Mouse (Mus musculus): ENCODE data around the gene Atp1b1. TPM values are rescaled to one million over a fixed set of nuclear protein-coding genes. Genes with fewer than 3 reads are reported as not detected.

The Atp1b1 gene
- polyA plus RNA-seq, 1 experiment: 868 TPM

DNA sequence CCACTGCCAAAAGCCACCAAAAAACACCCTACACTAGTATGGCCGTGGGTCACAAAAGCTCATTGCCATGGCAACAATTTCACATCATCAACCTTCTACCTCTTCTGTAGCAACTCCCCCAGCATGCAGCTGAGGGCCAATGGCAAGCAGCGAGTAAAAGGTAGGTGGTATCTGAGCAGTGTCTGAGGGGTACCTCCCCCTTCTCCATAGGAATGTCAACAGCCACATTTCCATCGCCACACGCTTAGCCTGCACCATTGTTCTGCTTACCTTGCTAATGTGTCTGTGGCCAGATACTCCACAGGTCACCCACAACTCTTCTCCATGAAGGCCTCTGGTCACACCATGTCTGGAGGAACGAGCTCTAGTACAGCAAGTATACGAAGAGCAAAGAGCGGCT, 15.2 kb upstream of the Atp1b1 start:
- TF ChIP-seq POLR2A (IDR thresholded peaks at IDR 0.05; ENCODE audit: insufficient read depth, low read depth, low read length) (no peak), CTCF (IDR thresholded peaks at IDR 0.05; ENCODE audit: insufficient read depth, low read depth, low read length) (no peak)
- 80% methylated on average over 7 of the region's 7 CpGs for WGBS
- Histone ChIP-seq H3K4me3 (ENCODE audit: insufficient read depth, low read depth, low read length) (no peak overlapping the region), H3K4me1 (ENCODE audit: control insufficient read depth, insufficient read depth, low read length) (peaks cover 17% of the 10 kb centered on the region), H3K27ac (ENCODE audit: insufficient read depth, low read depth, low read length) (peak overlapping the region; percentile 97)

DNA sequence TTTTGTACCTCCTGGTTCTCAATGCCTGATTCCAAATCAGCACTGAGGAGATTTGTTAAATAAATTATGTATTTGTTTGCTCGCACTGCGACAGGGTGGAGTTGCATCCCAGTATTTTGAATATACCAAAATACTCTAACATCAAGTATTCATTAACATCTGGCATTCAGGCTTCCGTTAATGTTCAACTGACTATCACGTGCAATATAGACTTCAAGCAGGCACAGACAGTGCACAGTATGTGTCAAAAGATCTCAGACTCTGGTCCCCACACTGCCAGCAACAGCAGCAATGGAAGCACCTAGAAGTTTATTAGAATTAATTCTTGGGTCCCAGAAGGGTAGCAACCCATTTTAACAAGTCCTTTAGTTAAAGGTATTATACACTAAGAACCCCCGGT, 13.5 kb upstream of the Atp1b1 start:
- Histone ChIP-seq H3K27ac (ENCODE audit: insufficient read depth, low read depth, low read length) (no peak overlapping the region), H3K4me1 (ENCODE audit: control insufficient read depth, insufficient read depth, low read length) (peaks cover 21% of the 10 kb centered on the region), H3K4me3 (ENCODE audit: insufficient read depth, low read depth, low read length) (no peak overlapping the region)
- WGBS: 89% methylated on average over 5 of the region's 5 CpGs
- TF ChIP-seq CTCF (IDR thresholded peaks at IDR 0.05; ENCODE audit: insufficient read depth, low read depth, low read length) (no peak), POLR2A (IDR thresholded peaks at IDR 0.05; ENCODE audit: insufficient read depth, low read depth, low read length) (no peak)

DNA sequence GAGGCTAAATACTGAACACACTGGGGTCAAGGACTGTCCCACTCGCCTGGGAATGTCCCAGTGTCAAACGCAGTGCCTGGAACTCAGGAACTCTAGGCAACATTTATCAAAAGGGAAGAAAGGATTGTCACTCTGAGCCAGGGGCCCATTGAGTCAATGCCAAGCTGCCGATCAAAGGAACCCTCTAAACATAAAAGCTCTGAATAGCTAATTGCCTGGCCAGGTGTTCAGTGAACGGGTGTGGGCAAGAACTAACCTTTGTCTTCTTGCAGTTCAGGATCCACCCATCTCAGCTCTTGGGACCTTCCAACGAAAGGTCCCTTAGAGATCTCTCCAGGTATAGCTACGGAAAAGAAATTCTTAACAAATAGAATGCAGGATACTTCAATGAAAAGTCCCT, 12.8 kb upstream of the Atp1b1 start:
- Histone ChIP-seq H3K27ac (ENCODE audit: insufficient read depth, low read depth, low read length) (no peak overlapping the region), H3K4me1 (ENCODE audit: control insufficient read depth, insufficient read depth, low read length) (peaks cover 18% of the 10 kb centered on the region), H3K4me3 (ENCODE audit: insufficient read depth, low read depth, low read length) (no peak overlapping the region)
- TF ChIP-seq POLR2A (IDR thresholded peaks at IDR 0.05; ENCODE audit: insufficient read depth, low read depth, low read length) (no peak), CTCF (IDR thresholded peaks at IDR 0.05; ENCODE audit: insufficient read depth, low read depth, low read length) (no peak)
- WGBS: 59% methylated on average over 6 of the region's 6 CpGs

DNA sequence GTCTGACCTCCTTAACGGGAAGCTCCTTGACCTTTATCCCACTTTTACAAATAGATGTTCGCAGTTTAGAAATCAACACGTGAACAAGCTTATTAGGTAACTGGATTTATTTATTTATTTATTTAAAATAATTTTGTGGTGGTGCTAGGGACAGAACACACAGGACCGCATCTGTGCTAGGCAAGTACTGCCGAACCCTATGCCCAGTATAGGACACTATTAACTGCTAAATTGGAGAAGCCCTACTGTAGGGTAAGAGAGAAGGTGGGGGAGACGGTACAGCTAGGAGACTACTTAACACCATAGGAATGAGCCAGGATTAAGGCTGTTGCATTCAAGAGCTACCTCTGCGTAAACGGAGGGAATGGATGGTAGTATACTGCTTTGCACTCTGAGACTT, 10.2 kb upstream of the Atp1b1 start:
- WGBS: 90% methylated on average over 8 of the region's 8 CpGs
- Histone ChIP-seq H3K4me3 (ENCODE audit: insufficient read depth, low read depth, low read length) (no peak overlapping the region), H3K4me1 (ENCODE audit: control insufficient read depth, insufficient read depth, low read length) (peaks cover 16% of the 10 kb centered on the region), H3K27ac (ENCODE audit: insufficient read depth, low read depth, low read length) (no peak overlapping the region)
- TF ChIP-seq CTCF (IDR thresholded peaks at IDR 0.05; ENCODE audit: insufficient read depth, low read depth, low read length) (no peak), POLR2A (IDR thresholded peaks at IDR 0.05; ENCODE audit: insufficient read depth, low read depth, low read length) (no peak)

DNA sequence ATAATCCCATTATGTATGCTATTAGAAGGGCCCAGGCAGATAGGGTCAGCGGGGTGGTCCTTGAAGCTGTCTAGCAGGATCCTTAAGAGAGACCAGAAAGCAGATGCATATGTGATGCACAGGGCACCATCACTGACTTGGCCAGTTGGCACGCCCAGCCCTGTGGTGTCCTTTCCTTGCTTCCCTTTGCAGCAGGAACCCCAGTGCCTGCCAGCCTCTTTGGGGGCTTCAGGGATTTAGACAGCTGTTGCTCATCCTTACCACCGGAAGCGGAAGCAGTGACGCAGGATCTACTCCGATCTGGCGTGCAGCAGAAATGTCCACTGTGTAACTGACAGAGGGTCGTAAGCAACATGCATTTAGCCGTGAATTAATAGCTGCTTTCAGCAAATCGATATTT, 9.3 kb upstream of the Atp1b1 start:
- no peak overlapping the region for H3K4me3 ChIP-seq (ENCODE audit: insufficient read depth, low read depth, low read length)
- 94% methylated on average over 10 of the region's 10 CpGs for WGBS
- H3K27ac ChIP-seq (ENCODE audit: insufficient read depth, low read depth, low read length): no peak overlapping the region
- H3K4me1 ChIP-seq (ENCODE audit: control insufficient read depth, insufficient read depth, low read length): peaks cover 21% of the 10 kb centered on the region
- TF ChIP-seq CTCF (IDR thresholded peaks at IDR 0.05; ENCODE audit: insufficient read depth, low read depth, low read length) (no peak), POLR2A (IDR thresholded peaks at IDR 0.05; ENCODE audit: insufficient read depth, low read depth, low read length) (no peak)

DNA sequence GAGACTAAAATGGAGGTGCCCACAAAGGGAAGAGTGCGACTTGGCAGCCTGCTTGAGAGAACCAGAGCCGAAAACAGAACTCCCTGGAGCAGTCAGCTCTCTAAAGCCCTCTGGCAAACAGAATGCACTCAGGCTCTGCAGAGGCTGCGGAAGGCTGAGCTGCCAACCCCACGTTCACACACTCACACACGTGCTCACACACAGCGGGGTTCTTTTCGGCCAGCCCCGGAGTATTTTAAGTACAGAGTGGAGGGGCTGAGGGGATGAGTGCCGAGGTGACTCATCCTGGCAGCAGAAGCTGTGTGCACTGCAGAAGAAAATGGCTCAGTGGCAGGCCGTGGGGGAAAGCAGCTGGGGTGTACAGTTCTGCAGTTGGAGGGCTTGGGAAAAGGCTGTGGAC, 3.6 kb upstream of the Atp1b1 start:
- TF ChIP-seq CTCF (IDR thresholded peaks at IDR 0.05; ENCODE audit: insufficient read depth, low read depth, low read length): no peak
- TF ChIP-seq POLR2A (IDR thresholded peaks at IDR 0.05; ENCODE audit: insufficient read depth, low read depth, low read length): peak; percentile 76; the same call in 1 of the 2 replicates
- H3K4me1 ChIP-seq (ENCODE audit: control insufficient read depth, insufficient read depth, low read length): peaks cover 26% of the 10 kb centered on the region
- WGBS: 6% methylated on average over 10 of the region's 10 CpGs
- peak overlapping the region; percentile 97 for H3K27ac ChIP-seq (ENCODE audit: insufficient read depth, low read depth, low read length)
- H3K4me3 ChIP-seq (ENCODE audit: insufficient read depth, low read depth, low read length): peak overlapping the region; percentile 40

DNA sequence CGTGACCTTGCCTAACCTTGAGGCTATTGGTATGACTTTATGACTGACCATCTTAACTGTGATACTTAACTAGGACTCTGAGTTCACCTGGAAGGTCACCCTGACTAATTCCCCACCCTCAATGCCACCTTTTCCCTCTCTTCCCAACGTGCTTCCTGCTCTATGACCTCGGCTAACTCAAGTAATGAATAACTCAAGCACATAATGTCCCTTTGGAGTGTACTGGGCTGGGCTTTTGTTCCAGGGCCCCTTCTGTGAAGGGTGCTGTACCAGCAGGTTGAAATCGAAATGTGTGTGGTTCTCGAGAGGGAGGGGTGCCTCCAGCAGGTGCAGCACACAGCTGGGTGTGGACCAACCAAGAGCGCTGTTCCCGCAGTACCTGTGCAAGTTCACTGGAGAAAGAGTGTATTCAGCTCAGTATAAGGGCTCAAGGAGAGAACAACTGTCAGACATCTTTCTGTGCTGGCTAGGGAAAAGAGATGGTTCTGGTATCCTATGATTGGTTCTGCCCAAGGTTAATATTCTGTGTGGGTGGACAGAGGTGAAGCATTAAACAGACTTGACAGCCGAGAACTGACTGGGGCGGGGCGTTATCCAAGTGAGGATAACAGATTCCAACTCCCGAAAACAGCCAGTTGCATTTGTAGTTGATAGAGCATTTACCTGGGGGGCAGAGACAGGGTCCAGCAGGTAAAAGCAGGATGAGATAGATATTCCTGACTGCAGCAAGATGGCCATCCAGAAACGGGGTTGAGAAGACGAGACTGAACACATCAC, 3.0 kb upstream of the Atp1b1 start:
- WGBS: 35% methylated on average over 13 of the region's 13 CpGs
- Histone ChIP-seq H3K27ac (ENCODE audit: insufficient read depth, low read depth, low read length) (peak overlapping the region; percentile 93), H3K4me3 (ENCODE audit: insufficient read depth, low read depth, low read length) (peak overlapping the region; percentile 40), H3K4me1 (ENCODE audit: control insufficient read depth, insufficient read depth, low read length) (peaks cover 26% of the 10 kb centered on the region)
- TF ChIP-seq CTCF (IDR thresholded peaks at IDR 0.05; ENCODE audit: insufficient read depth, low read depth, low read length) (no peak), POLR2A (IDR thresholded peaks at IDR 0.05; ENCODE audit: insufficient read depth, low read depth, low read length) (no peak)

DNA sequence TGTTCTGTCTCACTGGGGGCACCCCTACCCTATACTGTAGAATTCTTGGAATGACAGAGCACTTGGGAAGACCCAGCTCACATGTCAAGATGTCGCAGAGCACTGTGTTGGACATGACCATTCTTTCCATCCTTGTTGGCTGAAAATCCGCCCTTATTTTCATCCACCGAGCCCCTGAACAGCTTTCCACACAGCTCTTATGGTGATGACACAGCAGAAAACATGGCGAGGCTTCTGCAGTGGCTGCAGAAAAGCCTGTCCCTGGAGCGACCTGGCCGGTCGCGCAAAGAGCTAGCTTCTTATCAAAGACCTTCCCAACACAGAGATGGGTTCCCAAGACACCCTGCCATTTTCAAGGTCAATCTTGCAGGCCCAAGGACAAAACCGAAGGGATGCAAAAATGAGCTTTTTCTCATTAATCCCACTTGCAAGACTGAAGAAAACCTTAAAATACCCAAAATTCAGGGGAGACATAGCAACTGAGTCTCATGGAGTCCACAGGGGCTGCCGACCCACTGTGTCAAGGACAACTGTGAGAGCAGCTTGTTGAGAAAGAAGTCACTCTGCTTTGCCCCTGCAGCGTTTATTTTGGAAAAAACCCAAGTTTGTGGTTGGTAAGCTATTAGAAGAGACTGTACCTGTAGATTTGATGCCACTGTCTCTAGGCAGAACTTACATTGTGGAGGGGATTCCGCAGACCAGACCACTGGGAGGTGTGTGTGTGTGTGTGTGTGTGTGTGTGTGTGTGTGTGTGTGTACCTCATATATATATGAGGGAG, 1.2 kb upstream of the Atp1b1 start:
- Histone ChIP-seq H3K4me3 (ENCODE audit: insufficient read depth, low read depth, low read length) (peak overlapping the region; percentile 98), H3K27ac (ENCODE audit: insufficient read depth, low read depth, low read length) (peak overlapping the region; percentile 100), H3K4me1 (ENCODE audit: control insufficient read depth, insufficient read depth, low read length) (peaks cover 20% of the 10 kb centered on the region)
- WGBS: 27% methylated on average over 12 of the region's 12 CpGs
- TF ChIP-seq POLR2A (IDR thresholded peaks at IDR 0.05; ENCODE audit: insufficient read depth, low read depth, low read length) (no peak), CTCF (IDR thresholded peaks at IDR 0.05; ENCODE audit: insufficient read depth, low read depth, low read length) (no peak)

DNA sequence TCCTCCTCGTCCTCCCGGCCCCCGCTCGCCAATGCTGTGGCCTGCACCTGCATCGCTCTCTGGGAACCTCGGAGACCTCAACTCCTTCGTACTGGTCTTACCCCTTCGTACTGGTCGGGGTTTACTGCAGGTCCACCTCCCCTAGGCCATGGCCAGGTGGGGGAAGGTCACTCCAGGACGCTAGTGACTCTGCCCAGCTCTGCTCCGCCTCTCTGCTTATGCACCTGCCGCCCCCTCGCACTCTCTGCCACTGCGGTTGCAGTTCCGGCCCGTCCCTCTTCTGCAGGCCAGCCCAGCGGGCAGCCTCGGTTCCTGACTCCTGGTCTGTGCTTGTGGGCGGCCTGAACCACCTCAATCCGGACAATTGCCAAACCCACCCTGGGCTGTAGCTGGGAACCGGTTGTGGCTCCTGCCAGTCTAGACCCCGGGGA, 481 bp upstream of the Atp1b1 start:
- H3K4me1 ChIP-seq (ENCODE audit: control insufficient read depth, insufficient read depth, low read length): peaks cover 17% of the 10 kb centered on the region

More for the DNA sequence above, 481 bp upstream of the Atp1b1 start:
- Histone ChIP-seq H3K4me3 (ENCODE audit: insufficient read depth, low read depth, low read length) (peak overlapping the region; percentile 98), H3K27ac (ENCODE audit: insufficient read depth, low read depth, low read length) (peak overlapping the region; percentile 100)
- WGBS: 5% methylated on average over 22 of the region's 22 CpGs
- TF ChIP-seq CTCF (IDR thresholded peaks at IDR 0.05; ENCODE audit: insufficient read depth, low read depth, low read length): no peak
- TF ChIP-seq POLR2A (IDR thresholded peaks at IDR 0.05; ENCODE audit: insufficient read depth, low read depth, low read length): no peak
